Mouse (Mus musculus): ENCODE measurements at regions not wholly inside any gene's neighbourhood (a gene's known extent, or its start where the extent isn't known, plus 50 kb on each side); places are given as distances from the start of the nearest gene placed in this dataset.

- Histone ChIP-seq H3K79me3 (ENCODE audit: low read depth) (no peaks in the 10 kb centered on the region), H3K4me3 (ENCODE audit: insufficient read depth, poor library complexity, severe bottlenecking) (no peak overlapping the region), H3ac (ENCODE audit: control insufficient read depth, insufficient read length, low read depth) (no peak overlapping the region), H3K79me2 (ENCODE audit: control insufficient read depth, insufficient read depth) (no peaks in the 10 kb centered on the region), H3K36me3 (ENCODE audit: control insufficient read depth, insufficient read depth) (no peaks in the 10 kb centered on the region), H3K27me3 (ENCODE audit: control insufficient read depth, insufficient read depth, insufficient read length) (no peaks in the 10 kb centered on the region)
- no peak for TF ChIP-seq MYOD1 (IDR thresholded peaks at IDR 0.05; ENCODE audit: control insufficient read depth, insufficient read length, low read depth)
- TF ChIP-seq MAX (IDR thresholded peaks at IDR 0.05), result no peak
- no peak for TF ChIP-seq FOSL1 (IDR thresholded peaks at IDR 0.05; ENCODE audit: insufficient read depth, low read length, poor library complexity, severe bottlenecking)
- no peak for TF ChIP-seq MYOG (IDR thresholded peaks at IDR 0.05; ENCODE audit: control insufficient read depth, extremely low read depth, insufficient read length)
- TF ChIP-seq USF1 (IDR thresholded peaks at IDR 0.05; ENCODE audit: low read depth), result no peak
- TF ChIP-seq CTCF (IDR thresholded peaks at IDR 0.05; ENCODE audit: control insufficient read depth, insufficient read depth, insufficient read length), result no peak
- TF ChIP-seq CEBPB (IDR thresholded peaks at IDR 0.05; ENCODE audit: low read depth), result no peak
Observed at GRCm38 (mm10) chr6:81586441-81587117, 336.9 kb upstream of the Gcfc2 start.

- H3K4me3 ChIP-seq (ENCODE audit: insufficient read depth, poor library complexity, severe bottlenecking), result no peak overlapping the region
- H3K79me2 ChIP-seq (ENCODE audit: control insufficient read depth, insufficient read depth), result no peaks in the 10 kb centered on the region
- H3K36me3 ChIP-seq (ENCODE audit: control insufficient read depth, insufficient read depth), result no peaks in the 10 kb centered on the region
- no peaks in the 10 kb centered on the region for H3K27me3 ChIP-seq (ENCODE audit: control insufficient read depth, insufficient read depth, insufficient read length)
- TF ChIP-seq CTCF (IDR thresholded peaks at IDR 0.05; ENCODE audit: control insufficient read depth, insufficient read depth, insufficient read length), result no peak
- no peak for TF ChIP-seq FOSL1 (IDR thresholded peaks at IDR 0.05; ENCODE audit: insufficient read depth, low read length, poor library complexity, severe bottlenecking)
- no peak for TF ChIP-seq USF1 (IDR thresholded peaks at IDR 0.05; ENCODE audit: low read depth)
- no peak for TF ChIP-seq CEBPB (IDR thresholded peaks at IDR 0.05; ENCODE audit: low read depth)
- no peak for TF ChIP-seq MAX (IDR thresholded peaks at IDR 0.05)
- TF ChIP-seq MYOG (IDR thresholded peaks at IDR 0.05; ENCODE audit: control insufficient read depth, extremely low read depth, insufficient read length), result no peak
- no peak for TF ChIP-seq MYOD1 (IDR thresholded peaks at IDR 0.05; ENCODE audit: control insufficient read depth, insufficient read length, low read depth)
- no peaks in the 10 kb centered on the region for H3K79me3 ChIP-seq (ENCODE audit: low read depth)
- H3ac ChIP-seq (ENCODE audit: control insufficient read depth, insufficient read length, low read depth), result no peak overlapping the region
Observed at GRCm38 (mm10) chr6:81589727-81590126, 333.7 kb upstream of the Gcfc2 start.

GRCm38 (mm10) chr6:81595926-81596325, 327.5 kb upstream of the Gcfc2 start:
- Histone ChIP-seq H3K79me3 (ENCODE audit: low read depth) (no peaks in the 10 kb centered on the region), H3K79me2 (ENCODE audit: control insufficient read depth, insufficient read depth) (no peaks in the 10 kb centered on the region), H3K4me3 (ENCODE audit: insufficient read depth, poor library complexity, severe bottlenecking) (no peak overlapping the region), H3K36me3 (ENCODE audit: control insufficient read depth, insufficient read depth) (no peaks in the 10 kb centered on the region), H3K27me3 (ENCODE audit: control insufficient read depth, insufficient read depth, insufficient read length) (no peaks in the 10 kb centered on the region), H3ac (ENCODE audit: control insufficient read depth, insufficient read length, low read depth) (no peak overlapping the region)
- TF ChIP-seq FOSL1 (IDR thresholded peaks at IDR 0.05; ENCODE audit: insufficient read depth, low read length, poor library complexity, severe bottlenecking) (no peak), MAX (IDR thresholded peaks at IDR 0.05) (no peak)

- H3ac ChIP-seq (ENCODE audit: control insufficient read depth, insufficient read length, low read depth), result no peak overlapping the region
- TF ChIP-seq CEBPB (IDR thresholded peaks at IDR 0.05; ENCODE audit: low read depth) (no peak), MAX (IDR thresholded peaks at IDR 0.05) (no peak), USF1 (IDR thresholded peaks at IDR 0.05; ENCODE audit: low read depth) (no peak), MYOG (IDR thresholded peaks at IDR 0.05; ENCODE audit: control insufficient read depth, extremely low read depth, insufficient read length) (no peak), CTCF (IDR thresholded peaks at IDR 0.05; ENCODE audit: control insufficient read depth, insufficient read depth, insufficient read length) (no peak), MYOD1 (IDR thresholded peaks at IDR 0.05; ENCODE audit: control insufficient read depth, insufficient read length, low read depth) (no peak), FOSL1 (IDR thresholded peaks at IDR 0.05; ENCODE audit: insufficient read depth, low read length, poor library complexity, severe bottlenecking) (no peak)
- H3K4me3 ChIP-seq (ENCODE audit: insufficient read depth, poor library complexity, severe bottlenecking), result no peak overlapping the region
- H3K36me3 ChIP-seq (ENCODE audit: control insufficient read depth, insufficient read depth), result no peaks in the 10 kb centered on the region
- H3K79me2 ChIP-seq (ENCODE audit: control insufficient read depth, insufficient read depth), result no peaks in the 10 kb centered on the region
- H3K79me3 ChIP-seq (ENCODE audit: low read depth), result no peaks in the 10 kb centered on the region
- H3K27me3 ChIP-seq (ENCODE audit: control insufficient read depth, insufficient read depth, insufficient read length), result no peaks in the 10 kb centered on the region
Observed at GRCm38 (mm10) chr6:81608637-81609036, 314.8 kb upstream of the Gcfc2 start.

- no peaks in the 10 kb centered on the region for H3K36me3 ChIP-seq (ENCODE audit: control insufficient read depth, insufficient read depth)
- no peak overlapping the region for H3K4me3 ChIP-seq (ENCODE audit: insufficient read depth, poor library complexity, severe bottlenecking)
- TF ChIP-seq FOSL1 (IDR thresholded peaks at IDR 0.05; ENCODE audit: insufficient read depth, low read length, poor library complexity, severe bottlenecking), result no peak
- no peaks in the 10 kb centered on the region for H3K79me3 ChIP-seq (ENCODE audit: low read depth)
- H3K27me3 ChIP-seq (ENCODE audit: control insufficient read depth, insufficient read depth, insufficient read length), result no peaks in the 10 kb centered on the region
- no peaks in the 10 kb centered on the region for H3K79me2 ChIP-seq (ENCODE audit: control insufficient read depth, insufficient read depth)
- no peak overlapping the region for H3ac ChIP-seq (ENCODE audit: control insufficient read depth, insufficient read length, low read depth)
Observed at GRCm38 (mm10) chr6:81611980-81612379, 311.5 kb upstream of the Gcfc2 start.

GRCm38 (mm10) chr6:81618018-81618417, 305.5 kb upstream of the Gcfc2 start:
- H3ac ChIP-seq (ENCODE audit: control insufficient read depth, insufficient read length, low read depth), result no peak overlapping the region
- no peaks in the 10 kb centered on the region for H3K79me2 ChIP-seq (ENCODE audit: control insufficient read depth, insufficient read depth)
- H3K4me3 ChIP-seq (ENCODE audit: insufficient read depth, poor library complexity, severe bottlenecking), result no peak overlapping the region
- TF ChIP-seq MYOD1 (IDR thresholded peaks at IDR 0.05; ENCODE audit: control insufficient read depth, insufficient read length, low read depth) (no peak), USF1 (IDR thresholded peaks at IDR 0.05; ENCODE audit: low read depth) (no peak), MYOG (IDR thresholded peaks at IDR 0.05; ENCODE audit: control insufficient read depth, extremely low read depth, insufficient read length) (no peak), CTCF (IDR thresholded peaks at IDR 0.05; ENCODE audit: control insufficient read depth, insufficient read depth, insufficient read length) (no peak), CEBPB (IDR thresholded peaks at IDR 0.05; ENCODE audit: low read depth) (no peak), MAX (IDR thresholded peaks at IDR 0.05) (no peak), FOSL1 (IDR thresholded peaks at IDR 0.05; ENCODE audit: insufficient read depth, low read length, poor library complexity, severe bottlenecking) (no peak)
- H3K79me3 ChIP-seq (ENCODE audit: low read depth), result no peaks in the 10 kb centered on the region
- H3K36me3 ChIP-seq (ENCODE audit: control insufficient read depth, insufficient read depth), result no peaks in the 10 kb centered on the region
- no peaks in the 10 kb centered on the region for H3K27me3 ChIP-seq (ENCODE audit: control insufficient read depth, insufficient read depth, insufficient read length)

All from C2C12 (cell line).